Mouse (Mus musculus) CH12.LX (cell line): ENCODE measurements at regions not wholly inside any gene's neighbourhood (a gene's known extent, or its start where the extent isn't known, plus 50 kb on each side); places are given as distances from the start of the nearest gene placed in this dataset.

ENCODE experiments used
- DNase-seq: peaks from one replicate; pipeline ENCODE4 v3.0.0-alpha.2; 2013; ENCODE audit errors: extremely low read depth
- H3K27ac ChIP-seq: 2 replicates; pipeline ENCODE4 v1.5.1; 2012; ENCODE audit warnings: low read depth, mild to moderate bottlenecking, control low read depth, moderate library complexity; ENCODE audit not compliant: insufficient read depth
- H3K27me3 ChIP-seq: replicated peaks from 2 replicates; pipeline ENCODE3; 2012; ENCODE audit warnings: inconsistent platforms
- H3K36me3 ChIP-seq, 2 experiments: replicated peaks in 1 of 2; 2 replicates each; pipeline versions ENCODE3 to v1.6.1; 2012; ENCODE audit warnings: inconsistent platforms in 1 of 2, low read length in 1 of 2, mild to moderate bottlenecking in 1 of 2, mixed read lengths in 1 of 2, moderate library complexity in 1 of 2; ENCODE audit not compliant: control insufficient read depth in 1 of 2, insufficient read depth in 1 of 2
- H3K4me1 ChIP-seq, 2 experiments: 2 replicates each; pipeline ENCODE4 v1.6.1; 2012; ENCODE audit warnings: inconsistent platforms in 1 of 2, moderate library complexity in 1 of 2; ENCODE audit not compliant: insufficient read depth in 2 of 2, control insufficient read depth in 1 of 2
- H3K4me2 ChIP-seq: 2 replicates; pipeline ENCODE4 v1.6.1; 2012; ENCODE audit warnings: low read depth, mild to moderate bottlenecking, control low read depth; ENCODE audit not compliant: poor library complexity, insufficient read depth, severe bottlenecking
- H3K4me3 ChIP-seq, 3 experiments: fragments of 150-350 bp in 1 of 3; sonication (generic) in 1 of 3; replicated peaks in 1 of 3; 2 replicates each; pipeline versions ENCODE3 to v1.5.1; 2011 to 2012; ENCODE audit warnings: low read depth in 2 of 3, low read length in 2 of 3, mild to moderate bottlenecking in 2 of 3, moderate library complexity in 2 of 3, control low read depth in 1 of 3, improper control_type of control experiment in 1 of 3, inconsistent platforms in 1 of 3, mixed read lengths in 1 of 3; ENCODE audit not compliant: poor library complexity in 1 of 3
- H3K79me2 ChIP-seq: replicated peaks from 2 replicates; pipeline ENCODE4 v1.6.1; 2012; ENCODE audit warnings: mild to moderate bottlenecking, moderate library complexity; ENCODE audit not compliant: control insufficient read depth, poor library complexity, insufficient read depth, severe bottlenecking; ENCODE audit errors: extremely low read depth
- H3K9ac ChIP-seq: 2 replicates; pipeline ENCODE4 v1.6.1; 2012; ENCODE audit warnings: low read depth, mild to moderate bottlenecking, control low read depth, moderate library complexity; ENCODE audit not compliant: insufficient read depth
- H3K9me3 ChIP-seq: replicated peaks from 2 replicates; pipeline ENCODE3; 2012; ENCODE audit warnings: low read length, inconsistent platforms, mixed read lengths
- CHD1 ChIP-seq: IDR thresholded peaks from 2 replicates; pipeline ENCODE4 v1.6.1; 2012; ENCODE audit warnings: low read depth, low read length, improper control_type of control experiment, inconsistent platforms
- CHD2 ChIP-seq: IDR thresholded peaks from 2 replicates; pipeline ENCODE4 v1.6.1; 2011; ENCODE audit warnings: low read length, improper control_type of control experiment
- E2F4 ChIP-seq: IDR thresholded peaks from 2 replicates; pipeline ENCODE4 v1.6.1; 2011; ENCODE audit warnings: low read depth, low read length, improper control_type of control experiment; ENCODE audit not compliant: insufficient replicate concordance
- JUND ChIP-seq: conservative IDR thresholded peaks from 2 replicates; pipeline ENCODE4 v1.6.1; 2011; ENCODE audit warnings: low read depth, low read length, improper control_type of control experiment
- MAFK ChIP-seq: IDR thresholded peaks from 2 replicates; pipeline ENCODE4 v1.6.1; 2011; ENCODE audit warnings: low read length, improper control_type of control experiment; ENCODE audit not compliant: insufficient replicate concordance
- MAZ ChIP-seq: IDR thresholded peaks from 2 replicates; pipeline ENCODE4 v1.6.1; 2012; ENCODE audit warnings: low read depth, mild to moderate bottlenecking, inconsistent platforms, low read length, improper control_type of control experiment, moderate library complexity
- MXI1 ChIP-seq: IDR thresholded peaks from 2 replicates; pipeline ENCODE4 v1.6.1; 2011; ENCODE audit warnings: mild to moderate bottlenecking, low read depth, low read length, improper control_type of control experiment
- NELFE ChIP-seq: IDR thresholded peaks from 2 replicates; pipeline ENCODE4 v1.6.1; 2011; ENCODE audit warnings: low read depth, low read length, improper control_type of control experiment
- PAX5 ChIP-seq: IDR thresholded peaks from 2 replicates; pipeline ENCODE4 v1.6.1; 2012; ENCODE audit warnings: low read length, inconsistent platforms, mixed read lengths
- POLR2A ChIP-seq: IDR thresholded peaks from 2 replicates; pipeline ENCODE4 v1.6.1; 2011; ENCODE audit warnings: low read depth, mild to moderate bottlenecking, improper control_type of control experiment, low read length
- POLR2AphosphoS2 ChIP-seq: IDR thresholded peaks from 2 replicates; pipeline ENCODE4 v1.6.1; 2011; ENCODE audit warnings: low read depth, low read length, improper control_type of control experiment
- RCOR1 ChIP-seq: conservative IDR thresholded peaks from 2 replicates; pipeline ENCODE4 v1.6.1; 2012; ENCODE audit warnings: low read depth, mild to moderate bottlenecking, inconsistent platforms, low read length, improper control_type of control experiment
- TBP ChIP-seq: conservative IDR thresholded peaks from 2 replicates; pipeline ENCODE4 v1.6.1; 2011; ENCODE audit warnings: low read depth, low read length, improper control_type of control experiment
- TCF12 ChIP-seq: IDR thresholded peaks from 2 replicates; pipeline ENCODE4 v1.6.1; 2014; ENCODE audit warnings: low read depth, mild to moderate bottlenecking, inconsistent platforms, low read length, improper control_type of control experiment
- UBTF ChIP-seq: IDR thresholded peaks from 2 replicates; pipeline ENCODE4 v1.6.1; 2012; ENCODE audit warnings: low read depth, mild to moderate bottlenecking, inconsistent platforms, low read length, improper control_type of control experiment, moderate library complexity
- USF1 ChIP-seq: IDR thresholded peaks from 2 replicates; pipeline ENCODE4 v1.6.1; 2014; ENCODE audit warnings: low read depth, mild to moderate bottlenecking, inconsistent platforms, low read length, improper control_type of control experiment
- ZKSCAN1 ChIP-seq: IDR thresholded peaks from 2 replicates; pipeline ENCODE4 v1.6.1; 2012; ENCODE audit warnings: low read depth, inconsistent platforms, low read length, improper control_type of control experiment, borderline replicate concordance
- ZMIZ1 ChIP-seq: IDR thresholded peaks from 2 replicates; pipeline ENCODE4 v1.6.1; 2012; ENCODE audit warnings: low read depth, mild to moderate bottlenecking, inconsistent platforms, low read length, improper control_type of control experiment
- dilution Hi-C: fragments of 300-500 bp; cut with MboI; formaldehyde crosslinking; loops from 2 replicates; pipeline ENCODE4 v1.14.3; 2020; ENCODE audit warnings: low sequenced_read_pairs; ENCODE audit not compliant: extremely low pct_unique_long_range_greater_than_20kb, extremely low pct_ligation_motif_present
- in situ Hi-C: fragments of 300-500 bp; cut with MboI; formaldehyde crosslinking; loops from 3 replicates; pipeline ENCODE4 v1.14.3; 2019; ENCODE audit warnings: low sequenced_read_pairs, low pct_ligation_motif_present, low pct_unique_long_range_greater_than_20kb, mixed read lengths

GRCm38 (mm10) chr19:18067855-18068494 lies 230.5 kb upstream of the Pcsk5 start:
- DNase-seq, result no peak
- no peak overlapping the region for H3K9ac ChIP-seq
- dilution Hi-C loops, result no loop called here

GRCm38 (mm10) chr19:18057256-18057890 lies 219.9 kb upstream of the Pcsk5 start:
- Histone ChIP-seq H3K9me3 (no peaks in the 10 kb centered on the region), H3K4me2 (no peak overlapping the region), H3K27me3 (no peaks in the 10 kb centered on the region), H3K79me2 (no peaks in the 10 kb centered on the region), H3K4me3 (no peak overlapping the region), H3K27ac (no peak overlapping the region), H3K4me1 (peaks cover 0 to 5% of the 10 kb centered on the region in 2 experiments; a peak in 1 of 4 replicates), H3K36me3 (no peaks in the 10 kb centered on the region), H3K9ac (no peak overlapping the region)
- DNase-seq, result no peak
- no peak for TF ChIP-seq MAZ
- TF ChIP-seq CHD2, result no peak
- TF ChIP-seq ZKSCAN1, result no peak
- no peak for TF ChIP-seq POLR2A
- no peak for TF ChIP-seq MAFK
- TF ChIP-seq MXI1, result no peak
- no peak for TF ChIP-seq PAX5
- no peak for TF ChIP-seq POLR2AphosphoS2
- TF ChIP-seq E2F4, result no peak
- TF ChIP-seq USF1, result no peak
- no peak for TF ChIP-seq TCF12
- in situ Hi-C loops (no loop called here), dilution Hi-C loops (no loop called here)

More at GRCm38 (mm10) chr19:18067855-18068494, 230.5 kb upstream of the Pcsk5 start:
- no peak for TF ChIP-seq ZMIZ1
- no peak for TF ChIP-seq CHD1
- no peak for TF ChIP-seq TBP
- TF ChIP-seq E2F4, result no peak
- TF ChIP-seq PAX5, result no peak
- TF ChIP-seq RCOR1, result no peak
- TF ChIP-seq UBTF, result no peak
- TF ChIP-seq MAFK, result no peak
- no peak for TF ChIP-seq POLR2A
- no peak for TF ChIP-seq NELFE
- no peak for TF ChIP-seq JUND
- no peak for TF ChIP-seq CHD2
- Histone ChIP-seq H3K36me3 (no peaks in the 10 kb centered on the region), H3K9me3 (no peaks in the 10 kb centered on the region), H3K4me2 (no peak overlapping the region), H3K27me3 (no peaks in the 10 kb centered on the region), H3K4me1 (no peaks in the 10 kb centered on the region), H3K4me3 (no peak overlapping the region), H3K79me2 (no peaks in the 10 kb centered on the region), H3K27ac (no peak overlapping the region)
- in situ Hi-C loops, result no loop called here
